Mouse (Mus musculus) WW6 (cell line): ENCODE data around the gene 1110059E24Rik.
"Not testable (repeated sequence)": the region's sequence is repeated elsewhere in the genome, so short reads cannot be mapped to it uniquely, and the experiment has no call there.

ENCODE experiments used
- DNase-seq: peaks from one replicate; pipeline ENCODE4 v3.0.0-alpha.2; 2013; ENCODE audit warnings: low read depth, low spot score

The 1110059E24Rik gene

DNA sequence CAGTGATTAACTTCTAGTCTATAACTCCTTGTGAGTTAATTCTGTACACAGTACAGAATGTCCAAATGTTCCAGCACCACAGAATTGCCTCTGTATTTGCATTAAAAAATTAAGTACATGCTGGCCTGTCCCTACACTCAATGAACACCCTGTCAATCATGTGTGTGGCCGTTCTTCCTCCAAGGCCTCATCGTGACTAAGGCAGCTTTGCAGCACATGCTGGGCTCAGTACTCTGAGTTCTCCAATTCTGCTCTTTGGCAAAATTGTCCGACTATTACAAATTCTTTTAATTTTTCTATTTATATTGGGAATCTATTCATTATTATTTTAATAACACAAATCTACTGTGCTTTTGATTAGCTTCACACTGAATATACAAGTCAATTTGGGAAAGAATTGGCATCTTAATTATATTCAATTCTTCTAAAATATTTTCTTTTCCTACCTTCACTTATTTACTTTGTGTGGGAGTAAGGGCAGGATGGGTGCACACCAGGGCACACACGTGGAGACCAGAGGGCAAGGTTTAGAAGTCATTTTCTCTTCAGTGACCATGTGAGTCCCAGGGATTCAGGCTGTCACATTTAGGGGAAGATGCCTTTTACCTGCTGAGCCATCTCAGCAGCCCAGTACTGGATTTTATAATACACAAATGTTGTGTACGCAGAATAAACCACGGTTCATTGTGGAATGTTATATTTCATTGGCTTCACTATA lies 26.3 kb downstream of the 1110059E24Rik start:
- DNase-seq = no peak

DNA sequence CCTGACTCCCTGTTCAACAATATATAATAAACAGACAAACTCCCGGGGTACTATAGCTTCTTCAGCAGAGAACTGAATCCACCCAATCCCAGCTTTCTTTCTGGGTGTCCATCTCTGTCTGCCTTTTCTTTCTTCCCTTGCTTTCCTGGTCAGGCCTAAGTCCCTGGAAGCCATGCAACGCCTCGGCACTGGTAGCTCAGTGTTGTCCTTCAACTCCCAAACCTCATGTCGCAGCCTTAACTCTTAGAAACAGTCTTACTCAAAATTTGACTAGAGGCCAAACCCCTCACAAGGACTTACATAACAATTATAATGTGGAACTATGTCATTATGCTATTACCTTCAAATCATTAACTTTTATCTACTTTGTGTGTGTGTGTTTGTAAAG lies 28.6 kb downstream of the 1110059E24Rik start:
- no peak for DNase-seq

DNA sequence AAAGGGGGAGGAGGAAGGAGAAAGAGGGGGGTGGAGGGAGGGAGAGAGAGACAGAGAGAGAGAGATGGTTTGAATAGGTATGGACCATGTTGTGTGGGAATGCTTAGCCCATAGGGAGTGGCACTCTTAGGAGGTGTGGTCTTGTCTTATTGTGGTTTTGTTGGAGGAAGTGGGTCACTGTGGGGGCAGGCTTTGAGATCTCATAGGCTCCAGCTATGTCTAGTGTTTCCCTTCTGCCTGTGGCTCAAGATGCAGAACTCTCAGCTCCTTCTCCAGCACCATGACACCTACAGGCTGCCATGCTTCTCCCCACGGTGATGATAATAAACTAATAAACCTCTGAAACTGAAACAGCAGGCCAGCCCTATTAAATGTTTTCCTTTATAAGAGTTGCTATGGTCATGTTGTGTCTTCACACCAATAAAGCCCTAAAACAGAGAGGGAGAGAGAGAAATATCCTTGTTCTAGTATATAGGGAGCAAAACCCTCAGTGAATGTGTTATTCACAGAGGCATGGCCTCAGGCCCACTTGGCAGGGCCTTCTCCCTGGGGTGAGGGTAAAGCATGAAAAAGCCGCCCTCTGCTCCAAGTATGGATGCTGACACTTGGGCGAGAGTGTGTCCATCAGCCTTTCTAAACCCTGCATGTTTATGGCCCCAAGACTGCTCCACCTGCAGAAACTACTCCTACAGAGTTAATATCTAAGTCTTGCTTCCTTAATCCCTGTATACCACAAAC lies 29.2 kb downstream of the 1110059E24Rik start:
- DNase-seq = no peak

DNA sequence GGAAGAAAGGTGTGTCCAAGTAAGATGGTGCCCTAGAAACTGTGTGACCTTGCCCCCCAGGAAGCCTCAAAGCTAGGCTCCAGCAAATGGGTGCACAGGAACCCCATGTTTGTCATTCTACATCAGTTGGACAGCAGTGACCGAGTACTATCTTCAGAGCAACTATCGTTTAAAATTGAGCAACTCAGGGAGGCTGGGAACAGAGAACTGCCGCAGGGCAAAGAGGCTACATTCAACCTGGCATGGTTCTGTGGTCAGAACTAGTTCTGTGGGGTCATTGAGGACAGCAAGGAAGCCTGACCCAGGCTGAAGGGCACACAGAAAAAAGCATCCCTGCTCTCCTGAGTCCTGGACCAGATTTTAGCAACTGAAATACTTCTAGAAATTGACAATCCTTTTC lies 37.0 kb downstream of the 1110059E24Rik start:
- no peak for DNase-seq

DNA sequence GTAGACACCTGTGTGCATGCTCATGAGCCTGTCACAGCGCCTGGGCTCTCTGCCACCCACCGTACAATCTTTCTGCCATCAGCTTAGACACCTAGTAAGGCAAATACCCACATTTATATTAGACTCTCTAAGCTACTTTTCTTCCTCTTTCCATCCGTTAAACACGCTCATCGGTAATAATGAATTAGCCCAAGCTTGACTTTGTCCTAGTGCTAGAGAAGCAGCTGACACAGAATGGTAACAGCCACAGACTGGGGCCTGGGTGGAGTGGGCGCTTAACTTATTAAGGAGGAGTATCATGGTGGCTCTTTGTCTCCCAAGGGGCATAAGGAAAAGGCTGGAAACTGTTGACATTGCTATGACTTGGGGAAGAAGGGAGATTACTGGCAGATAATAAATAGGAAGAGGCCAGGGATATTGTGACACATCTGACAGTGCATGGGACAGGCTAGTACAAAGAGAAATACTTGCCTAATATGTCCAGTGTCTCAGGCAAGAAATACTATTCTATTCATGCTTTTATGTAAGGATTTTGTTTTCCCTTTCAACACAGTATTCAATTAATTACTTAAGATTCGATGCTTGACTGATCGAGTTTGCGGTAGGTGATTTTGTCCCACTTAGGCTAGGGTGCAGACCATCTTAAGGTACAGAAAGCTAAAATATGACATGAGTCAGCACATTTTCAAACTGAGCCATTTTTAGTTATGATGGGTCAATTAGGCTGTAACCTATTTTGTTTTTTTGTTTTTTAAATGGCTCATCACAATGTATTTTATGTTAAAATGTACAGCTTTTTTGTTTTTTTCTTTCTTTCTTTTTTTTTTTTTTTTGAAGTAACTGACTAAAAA lies 40.8 kb downstream of the 1110059E24Rik start:
- DNase-seq = no peak

DNA sequence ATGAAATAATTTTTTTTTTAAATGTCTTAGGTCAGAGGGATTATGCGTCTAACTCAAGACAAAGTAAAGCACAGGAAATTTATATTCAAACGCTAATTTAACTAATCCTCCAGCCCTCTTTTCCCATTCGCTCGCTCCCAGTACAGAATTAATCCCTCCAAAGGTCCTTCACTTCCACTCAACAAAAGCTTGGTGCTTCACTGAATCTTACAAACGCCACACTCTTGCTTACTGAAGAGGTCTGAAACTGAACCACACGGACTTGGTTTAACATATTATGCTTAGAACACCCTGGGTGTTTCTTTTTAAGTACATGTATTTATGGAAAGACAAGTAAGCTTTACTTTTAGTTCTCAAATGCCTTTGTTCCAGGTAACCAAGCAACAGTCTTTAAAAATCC lies 41.5 kb downstream of the 1110059E24Rik start:
- DNase-seq = no peak

DNA sequence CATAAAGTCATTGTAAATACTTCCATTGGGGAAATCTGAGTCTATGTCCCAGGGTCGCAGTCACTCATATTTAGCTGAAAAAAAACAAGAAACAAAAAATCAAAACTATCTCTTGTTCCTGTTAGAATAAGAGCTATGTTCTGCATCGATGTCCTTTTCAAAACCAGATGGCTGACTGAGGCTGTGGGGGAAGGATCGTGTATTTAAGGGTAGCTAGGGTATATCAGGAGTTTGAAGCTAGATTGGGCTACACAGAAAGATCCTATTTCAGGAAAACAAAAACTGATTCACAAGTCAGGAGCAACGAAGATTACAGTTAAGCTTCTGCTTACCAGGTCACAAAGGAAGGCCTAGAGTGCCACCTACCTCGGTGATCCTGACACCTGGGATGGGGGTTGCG lies 42.5 kb downstream of the 1110059E24Rik start:
- no peak for DNase-seq

DNA sequence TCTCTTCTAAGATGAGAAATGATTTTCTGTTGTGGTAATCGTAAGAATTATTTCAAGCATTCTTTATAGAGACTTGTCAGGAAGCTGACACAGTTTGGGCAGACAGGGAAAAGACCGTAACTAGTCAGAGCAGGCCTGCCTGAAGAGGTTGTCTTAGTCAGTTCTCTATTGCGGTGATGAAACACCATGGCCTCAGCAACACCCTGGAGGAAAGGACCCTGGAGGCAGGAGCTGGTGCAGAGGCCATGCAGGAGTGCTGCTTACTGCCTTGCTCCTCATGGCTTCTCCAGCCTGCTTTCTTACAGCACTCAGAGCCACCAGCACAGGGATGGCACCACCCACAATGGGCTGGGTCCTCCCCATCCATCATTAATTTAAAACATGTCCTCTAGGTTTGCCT lies 47.5 kb downstream of the 1110059E24Rik start:
- DNase-seq = no peak

DNA sequence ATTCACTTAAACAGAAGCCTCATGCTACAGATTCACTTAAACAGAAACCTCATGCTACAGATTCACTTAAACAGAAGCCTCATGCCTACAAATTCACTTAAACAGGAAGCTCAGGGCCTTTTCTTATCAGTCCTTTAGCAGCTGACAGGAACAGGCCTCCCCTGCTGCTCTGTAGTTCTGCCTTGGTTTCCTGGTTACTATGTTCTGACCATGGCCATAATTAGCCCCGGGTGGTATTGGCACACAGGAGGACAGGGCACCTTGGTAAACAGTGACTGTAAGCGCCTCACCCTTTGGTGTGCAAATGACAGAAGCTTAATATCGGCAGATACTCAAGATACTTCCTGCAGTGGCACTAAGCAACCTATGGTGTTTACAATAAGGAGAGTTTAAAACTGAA lies 48.9 kb downstream of the 1110059E24Rik start:
- DNase-seq = no peak

DNA sequence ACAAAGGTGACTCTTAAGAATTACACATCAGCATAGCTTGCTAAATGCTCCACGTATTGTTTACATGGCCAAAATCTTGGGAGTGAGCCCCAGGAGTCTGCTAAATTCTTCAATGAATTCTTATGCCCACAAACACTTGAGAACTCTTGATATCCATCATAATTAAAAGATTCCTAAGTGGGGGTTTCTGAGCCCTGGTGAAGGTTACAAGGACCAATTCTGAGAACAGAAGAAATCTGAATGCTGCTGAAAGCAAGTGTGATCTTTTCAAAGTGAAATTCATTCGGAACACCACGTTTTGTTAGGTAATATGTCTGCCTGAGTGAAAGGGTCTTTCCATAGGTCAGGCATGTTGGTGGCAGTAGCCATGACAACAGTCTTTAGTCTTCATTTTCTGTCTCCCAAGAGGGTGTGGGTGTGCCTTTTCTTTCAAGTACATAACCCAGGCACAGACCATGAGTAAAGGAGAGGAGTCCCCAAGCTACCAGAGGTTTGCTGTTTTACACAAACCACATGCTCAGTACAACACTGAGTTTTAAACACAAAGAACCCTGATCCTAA lies 51.2 kb downstream of the 1110059E24Rik start:
- DNase-seq = no peak

DNA sequence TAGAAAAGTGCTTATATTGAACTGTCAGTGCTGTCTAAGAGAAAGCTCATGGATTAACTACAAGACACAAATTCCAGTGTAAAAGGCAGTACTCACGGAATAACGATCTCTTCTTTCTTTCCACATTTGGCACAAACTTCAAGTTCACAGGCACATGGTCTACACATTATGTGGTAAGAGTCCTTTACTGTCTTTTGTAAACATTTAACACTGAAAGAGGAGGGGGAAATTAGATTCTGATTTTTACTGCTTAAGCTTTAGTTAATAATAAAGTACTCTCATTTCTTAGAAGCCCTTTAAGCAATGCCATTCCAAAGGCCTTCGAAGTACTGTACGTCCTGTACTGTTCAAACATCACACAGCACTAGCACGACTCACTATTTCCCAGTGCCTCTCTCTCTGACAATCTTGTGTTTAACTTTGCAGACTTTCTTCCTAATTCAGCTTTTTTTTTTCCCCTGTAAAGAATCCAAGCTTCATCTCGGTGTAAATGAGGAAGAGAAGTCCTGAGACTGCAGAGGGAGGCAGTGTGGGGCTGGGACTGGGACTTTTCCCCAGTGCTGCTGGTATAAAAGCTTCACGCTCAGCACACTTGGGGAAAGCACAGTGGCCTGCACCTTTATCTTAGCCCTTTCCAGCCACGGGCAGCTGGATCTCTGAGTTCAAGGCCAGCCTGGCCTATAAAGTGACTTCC lies 54.0 kb downstream of the 1110059E24Rik start:
- no peak for DNase-seq

DNA sequence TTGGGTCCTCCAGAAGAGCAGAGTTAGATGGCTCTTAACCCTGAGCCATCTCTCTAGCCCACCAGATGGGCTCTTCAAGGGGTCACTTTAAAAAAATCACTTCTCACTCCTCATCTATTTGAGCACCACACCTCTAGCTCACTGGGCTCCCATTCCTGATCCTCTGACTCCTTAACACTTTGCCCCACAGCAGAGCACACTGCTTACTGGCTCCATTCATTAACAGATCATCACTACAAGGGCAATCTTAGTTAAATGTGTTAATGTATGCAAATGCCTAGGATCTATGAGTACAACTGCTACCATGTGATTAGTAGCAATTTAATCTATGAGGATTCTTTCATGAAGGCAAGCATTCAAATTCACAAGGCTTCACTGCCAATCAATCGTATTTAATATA lies 58.1 kb downstream of the 1110059E24Rik start:
- no peak for DNase-seq

DNA sequence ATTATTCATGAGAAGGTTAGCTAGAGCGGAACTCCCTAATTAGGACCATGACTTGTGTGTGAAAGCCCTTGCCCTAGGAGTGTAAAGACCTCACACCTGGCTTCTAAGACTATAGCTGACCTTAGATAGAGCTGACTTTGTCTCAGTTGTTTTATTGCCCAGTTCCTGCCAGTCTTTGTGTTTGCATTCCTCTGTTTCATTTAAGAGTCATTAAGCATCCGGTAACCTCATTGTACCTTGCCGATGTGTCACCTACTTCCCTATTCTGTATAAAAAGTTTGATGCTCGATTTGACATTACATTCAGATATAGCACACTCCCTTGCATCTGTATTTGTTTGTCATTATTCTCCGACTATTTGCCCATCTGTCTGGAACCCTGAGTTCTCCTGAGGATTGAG lies 60.6 kb downstream of the 1110059E24Rik start:
- not testable (repeated sequence) for DNase-seq

DNA sequence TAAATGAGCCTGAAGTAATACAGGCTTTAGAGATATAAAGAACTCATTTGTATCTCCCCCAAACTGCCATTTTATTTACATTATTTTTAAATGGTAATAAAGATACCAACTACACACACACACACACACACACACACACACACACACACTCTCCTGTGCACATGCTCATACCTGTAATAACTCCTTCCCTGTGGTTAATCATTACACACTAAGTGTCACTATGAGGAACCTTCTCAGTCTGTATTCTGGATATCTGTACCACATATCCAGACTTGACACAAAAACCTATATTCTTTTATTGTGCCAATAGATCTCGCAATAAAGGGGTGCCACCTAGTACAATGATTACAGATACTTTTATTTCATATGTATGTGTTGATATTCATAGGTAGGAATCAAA lies 62.9 kb downstream of the 1110059E24Rik start:
- no peak for DNase-seq

DNA sequence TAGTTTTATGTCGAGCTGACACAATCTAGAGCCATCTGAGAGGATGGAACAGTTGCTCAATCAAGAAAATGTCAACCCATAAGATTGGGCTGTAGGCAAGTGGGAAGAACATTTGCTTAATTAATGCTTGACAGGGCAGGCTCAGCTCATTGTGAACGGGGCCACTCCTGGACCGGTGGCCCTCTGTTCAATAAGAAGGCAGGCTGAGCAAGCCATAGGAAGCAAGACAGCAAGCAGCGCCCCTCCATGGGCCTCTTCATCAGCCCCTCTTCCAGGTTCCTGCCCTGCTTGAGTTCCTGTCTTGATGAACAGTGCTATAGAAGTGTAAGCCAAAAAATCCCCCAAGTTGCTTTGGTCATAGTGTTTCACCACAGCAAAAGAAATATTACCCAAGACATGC lies 65.2 kb downstream of the 1110059E24Rik start:
- no peak for DNase-seq

DNA sequence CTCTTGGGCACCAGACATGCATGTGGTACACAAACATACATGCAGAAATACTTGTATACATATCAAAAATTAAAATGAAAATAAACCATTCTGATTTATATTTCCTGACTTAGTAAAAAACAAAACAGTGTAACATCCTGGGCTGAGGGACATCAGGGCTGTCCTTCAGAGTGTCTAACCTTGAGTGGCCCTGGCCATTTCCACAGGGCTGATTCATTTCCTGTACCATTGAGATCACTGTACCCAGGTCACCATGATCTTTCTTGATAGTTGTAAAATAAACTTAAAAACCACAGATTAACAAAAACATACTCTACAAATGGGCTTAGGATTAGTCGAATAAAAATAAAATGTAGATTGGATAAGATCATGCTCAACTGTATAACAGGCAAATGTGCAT lies 66.2 kb downstream of the 1110059E24Rik start:
- DNase-seq = no peak

DNA sequence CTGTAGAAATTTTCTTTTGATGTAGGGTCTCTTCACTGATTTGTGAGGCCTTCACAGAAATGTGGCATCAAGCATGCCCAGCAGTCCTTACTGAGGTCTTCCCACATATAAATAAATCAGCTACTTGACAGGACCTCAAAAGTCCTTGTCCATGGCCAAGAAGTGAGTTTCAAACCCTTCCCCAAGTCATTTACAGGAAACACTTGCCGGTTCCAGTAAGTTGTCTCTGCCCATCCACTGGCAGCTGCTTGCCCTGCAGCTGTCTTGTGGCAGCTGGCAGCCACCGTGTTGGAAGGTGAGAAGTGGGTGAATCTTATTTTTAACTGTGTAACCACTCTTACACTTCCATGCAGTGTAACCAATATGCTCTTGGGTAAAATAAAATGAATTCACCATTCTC lies 66.9 kb downstream of the 1110059E24Rik start:
- DNase-seq = no peak

DNA sequence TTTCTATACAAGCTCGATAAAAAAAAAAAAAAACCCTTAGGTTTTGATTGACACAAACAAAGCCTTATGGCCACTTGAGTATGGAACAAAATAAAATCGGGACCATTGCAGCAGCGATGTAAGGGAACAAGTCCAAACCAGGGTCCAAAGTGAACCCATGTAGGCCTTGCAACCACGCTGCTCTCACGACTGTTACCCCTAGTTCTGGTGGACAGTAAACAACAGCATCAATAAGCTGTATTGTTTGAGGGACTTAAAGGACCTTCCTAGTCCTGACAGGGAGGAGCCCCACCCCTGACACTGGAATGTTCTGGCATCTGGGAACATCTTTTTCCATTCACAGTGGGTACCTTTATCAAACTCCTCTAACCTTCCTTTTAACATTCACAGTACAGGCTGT lies 68.8 kb downstream of the 1110059E24Rik start:
- DNase-seq = no peak

DNA sequence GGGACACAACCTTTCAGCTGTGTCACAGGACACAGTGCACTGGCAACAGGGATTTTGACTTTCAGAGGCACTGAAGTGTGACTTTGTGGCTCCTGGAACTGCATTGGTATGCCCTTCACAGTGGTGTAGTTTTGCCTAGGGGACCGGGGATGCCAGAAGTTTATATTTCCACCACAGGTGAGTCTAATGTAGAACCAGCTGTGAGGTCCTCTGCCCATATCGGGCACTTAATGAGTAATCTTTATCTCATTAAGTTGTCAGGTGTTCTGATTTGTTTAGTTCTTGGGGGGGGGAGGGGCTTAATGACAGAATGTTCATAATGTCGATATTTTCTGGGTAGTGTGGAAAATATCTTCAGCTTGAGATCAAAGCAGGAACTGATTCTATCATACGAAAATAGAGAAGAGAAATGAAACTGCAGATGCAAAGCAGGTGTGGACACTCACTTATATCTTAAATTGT lies 69.2 kb downstream of the 1110059E24Rik start:
- no peak for DNase-seq

DNA sequence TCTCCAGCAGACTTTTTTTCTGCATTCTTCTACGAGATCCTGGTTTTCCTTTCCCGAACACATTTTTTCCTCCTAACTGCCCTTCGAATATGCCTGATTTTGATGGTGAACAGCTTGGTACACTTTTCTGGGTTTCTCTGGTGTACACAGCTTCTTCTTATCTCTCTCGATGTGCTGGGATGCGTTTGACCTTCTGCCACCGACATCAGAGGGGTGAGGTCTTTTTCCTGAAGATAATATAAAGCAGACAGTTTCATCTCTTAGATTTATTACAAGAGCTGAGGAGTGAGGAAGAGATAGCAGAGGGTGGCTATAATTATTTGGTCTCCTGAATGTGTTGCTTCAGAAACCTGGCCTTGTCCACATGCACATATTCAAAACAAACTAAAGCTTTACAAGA lies 71.4 kb downstream of the 1110059E24Rik start:
- no peak for DNase-seq

DNA sequence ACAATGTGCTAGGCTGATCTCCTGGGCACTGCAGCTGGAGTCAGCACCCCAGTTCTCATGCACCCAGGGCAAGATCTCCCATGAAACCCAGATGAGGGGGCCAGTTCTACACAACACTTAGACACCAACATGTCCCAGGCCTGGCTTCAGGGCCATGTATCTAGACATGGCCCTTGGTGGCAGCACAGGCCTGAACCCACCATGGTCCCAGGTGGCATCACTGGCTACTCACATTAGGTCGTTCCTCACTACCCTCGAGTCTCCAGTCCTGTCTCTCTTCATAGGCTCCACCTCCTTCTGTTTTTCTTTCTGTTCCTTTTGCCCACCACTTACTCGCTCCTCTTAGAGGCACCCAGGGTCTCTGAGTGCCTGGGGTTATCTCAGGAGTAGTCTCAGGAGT lies 72.9 kb downstream of the 1110059E24Rik start:
- DNase-seq = no peak
